Mouse (Mus musculus) intestine, postnatal 0 days (tissue): ENCODE data around the gene Zfp281. TPM values are rescaled to one million over a fixed set of nuclear protein-coding genes. Genes with fewer than 3 reads are reported as not detected.

Experiments
- ATAC-seq: fragments of 200-750 bp; cut with Nextera tagmentation; 2 replicates; pipeline ENCODE4 v1.8.0; 2017; ENCODE audit warnings: mild to moderate bottlenecking, moderate TSS enrichment, moderate library complexity
- H3K27ac ChIP-seq: fragments of 300-500 bp; sonication (generic); 2 replicates; pipeline ENCODE4 v1.5.1; 2014; ENCODE audit warnings: mild to moderate bottlenecking, low read depth, low read length, moderate library complexity
- H3K27me3 ChIP-seq: fragments of 300-500 bp; sonication (generic); replicated peaks from 2 replicates; pipeline ENCODE4 v1.6.1; 2014; ENCODE audit warnings: low read length, mixed read lengths; ENCODE audit not compliant: control insufficient read depth, insufficient read depth
- H3K36me3 ChIP-seq: fragments of 300-500 bp; sonication (generic); 2 replicates; pipeline ENCODE4 v1.6.1; 2014; ENCODE audit warnings: mild to moderate bottlenecking, moderate library complexity; ENCODE audit not compliant: control insufficient read depth, insufficient read depth
- H3K4me1 ChIP-seq: fragments of 300-500 bp; sonication (generic); replicated peaks from 2 replicates; pipeline ENCODE4 v1.6.1; 2014; ENCODE audit warnings: antibody characterized with exemption, low read length, mixed read lengths; ENCODE audit not compliant: control insufficient read depth, insufficient read depth
- H3K4me2 ChIP-seq: fragments of 300-500 bp; sonication (generic); replicated peaks from 2 replicates; pipeline ENCODE4 v1.6.1; 2014; ENCODE audit warnings: low read depth, mild to moderate bottlenecking, moderate library complexity
- H3K4me3 ChIP-seq: fragments of 300-500 bp; sonication (generic); 2 replicates; pipeline ENCODE4 v1.5.1; 2014; ENCODE audit warnings: low read depth, low read length
- H3K9ac ChIP-seq: fragments of 300-500 bp; sonication (generic); 2 replicates; pipeline ENCODE4 v1.6.1; 2014; ENCODE audit warnings: mild to moderate bottlenecking, low read depth, low read length
- H3K9me3 ChIP-seq: fragments of 300-500 bp; sonication (generic); 2 replicates; pipeline ENCODE4 v1.6.1; 2016; ENCODE audit warnings: mixed run types; ENCODE audit not compliant: control insufficient read depth
- CTCF ChIP-seq: sonication (generic); IDR thresholded peaks from 2 replicates; pipeline ENCODE4 v1.5.1; 2016; ENCODE audit warnings: low read depth, mild to moderate bottlenecking, control low read depth, antibody characterized with exemption, moderate library complexity
- WGBS: fragments of 180-500 bp; shearing (Covaris S2); extraction: QIAGEN DNeasy Blood & Tissue Kit; methylation state at CpG from one replicate; pipeline ENCODE4 v1.1.7; 2014; 5-methylcytosine and 5-hydroxymethylcytosine counted together
- polyA plus RNA-seq: library from polyadenylated mRNA; unstranded; fragments of >200 nt; fragmentation: Nextera tagmentation; extraction: Ambion mirVana; gene quantifications from 2 replicates; pipeline ENCODE4 v1.2.1, GENCODE M21; 2015

Zfp281 gene
- 6.8 and 7.2 TPM in 2 replicates for polyA plus RNA-seq

DNA sequence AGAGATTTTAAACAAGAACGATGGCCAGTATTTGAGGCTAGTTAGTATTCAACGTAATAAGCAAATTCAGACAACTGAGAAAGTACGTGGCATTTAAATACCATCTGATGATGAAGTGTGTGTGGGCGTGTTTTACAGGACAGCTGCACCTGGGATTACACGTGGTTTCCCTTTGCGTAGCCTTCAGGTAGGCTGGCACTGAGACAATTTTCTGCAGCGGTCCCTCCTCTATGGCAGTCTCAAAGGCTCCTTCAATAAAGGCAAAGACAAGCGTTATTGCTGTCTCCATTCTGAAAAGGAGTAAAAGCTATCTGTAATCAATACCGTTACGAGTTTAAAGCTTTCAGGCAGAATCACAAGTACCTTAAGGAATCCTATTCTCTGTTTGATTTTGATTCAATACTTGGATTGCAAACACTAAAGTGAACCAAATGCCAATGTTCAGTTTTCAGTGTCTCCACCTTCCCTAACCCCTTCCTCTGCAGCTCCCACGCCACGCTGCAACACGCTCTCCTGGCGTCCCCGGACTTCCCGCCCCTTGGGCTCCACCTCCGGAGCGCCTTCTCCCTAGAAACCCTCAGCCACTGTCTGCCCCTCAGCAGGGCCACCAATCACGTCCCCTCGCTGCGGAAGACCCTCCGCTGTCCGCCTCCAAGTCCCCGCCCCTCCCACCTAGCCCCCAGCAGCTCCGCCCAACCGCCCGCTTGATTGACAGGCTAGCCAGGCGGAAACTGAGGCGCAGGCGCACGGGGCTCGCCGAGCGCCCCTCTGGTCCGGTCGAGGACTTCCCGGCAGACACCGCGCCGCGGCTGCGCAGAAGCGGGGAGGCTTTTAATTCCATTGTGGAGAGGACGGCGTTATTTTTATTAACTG, at the start of gene Zfp281:
TSS of gene Zfp281 (plus strand) at position 756 of the 873 bp plus-strand sequence.
- TF ChIP-seq CTCF: no peak; the same call in 1 of the 2 replicates
- under 1% methylated on average over 45 of the region's 45 CpGs for WGBS
- Histone ChIP-seq H3K27ac (peak within 1 kb of the TSS; percentile 87), H3K4me3 (peak within 1 kb of the TSS; percentile 91), H3K9ac (peak within 1 kb of the TSS; percentile 95), H3K4me1 (0 out of 2 replicates have a peak, but pooled peaks cover 9% of the 10 kb centered on the region), H3K4me2 (peak within 1 kb of the TSS; percentile 90), H3K27me3 (no peaks in the 10 kb centered on the region), H3K36me3 (no peaks in the 10 kb centered on the region), H3K9me3 (no peaks in the 10 kb centered on the region)
- peak; percentile 95 for ATAC-seq

DNA sequence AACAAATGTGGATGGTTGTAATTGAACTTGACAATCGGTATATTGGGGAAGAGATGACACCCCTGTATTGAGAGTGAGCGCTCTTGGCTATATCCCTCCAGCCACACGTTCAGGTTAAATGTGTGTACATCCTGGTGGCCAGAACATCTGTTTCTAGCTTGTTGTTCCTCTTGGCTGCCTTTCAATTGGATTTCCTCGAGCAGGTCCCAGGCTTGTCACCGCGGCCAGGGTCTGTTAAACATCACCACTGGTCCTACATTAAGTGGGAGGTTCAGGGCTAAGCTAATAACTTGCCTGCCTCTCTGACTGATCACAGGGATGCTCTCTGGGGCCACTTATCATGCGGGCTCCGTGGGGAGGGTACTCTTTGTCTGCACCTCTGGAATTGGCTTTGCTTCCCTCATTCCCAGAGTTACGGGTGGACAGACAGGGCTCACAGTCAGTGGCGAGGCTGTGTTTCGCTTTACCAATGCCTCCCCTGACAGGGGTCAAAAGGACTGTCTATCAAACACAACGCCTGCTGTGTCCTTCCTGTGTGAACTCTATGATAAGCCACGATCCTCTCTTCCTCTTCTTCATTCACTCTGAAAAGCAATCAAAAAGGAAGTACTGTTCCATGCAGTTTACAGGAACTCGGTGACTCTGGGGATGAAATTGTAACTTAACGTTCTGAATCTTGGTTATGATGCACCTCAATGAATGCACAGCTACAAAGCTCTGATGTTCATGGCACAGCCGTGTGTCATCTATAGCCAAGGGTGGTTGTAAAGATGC, 46.6 kb upstream of the Zfp281 start:
- Histone ChIP-seq H3K4me1 (no peaks in the 10 kb centered on the region), H3K4me2 (no peak overlapping the region), H3K4me3 (no peak overlapping the region), H3K9me3 (no peaks in the 10 kb centered on the region), H3K27me3 (no peaks in the 10 kb centered on the region), H3K27ac (no peak overlapping the region), H3K9ac (no peak overlapping the region), H3K36me3 (no peaks in the 10 kb centered on the region)
- no peak for ATAC-seq
- 52% methylated on average over 16 of the region's 16 CpGs for WGBS
- no peak for TF ChIP-seq CTCF

DNA sequence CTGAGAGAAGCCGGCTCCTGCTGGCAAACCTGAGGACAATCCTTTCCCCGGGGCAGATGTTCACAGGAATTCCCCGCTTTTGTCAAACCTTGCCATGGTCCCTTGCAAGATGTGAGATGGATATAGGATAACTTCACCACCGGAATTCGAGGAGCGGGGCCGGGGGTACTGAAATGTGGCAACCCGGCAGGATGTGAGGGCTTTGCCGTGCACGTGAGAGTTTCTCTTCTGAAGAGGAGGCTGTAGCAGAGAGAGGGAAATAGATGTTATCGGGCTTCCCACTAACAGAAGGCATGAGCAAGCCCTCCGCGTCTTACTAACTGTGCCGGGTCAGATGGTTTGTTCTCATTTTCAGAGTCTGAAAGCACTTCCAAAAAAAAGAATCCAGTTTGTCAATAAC, 45.3 kb upstream of the Zfp281 start:
- no peaks in the 10 kb centered on the region for H3K4me1 ChIP-seq
- no peaks in the 10 kb centered on the region for H3K27me3 ChIP-seq
- no peak overlapping the region for H3K9ac ChIP-seq
- H3K4me3 ChIP-seq: no peak overlapping the region
- 88% methylated on average over 14 of the region's 14 CpGs for WGBS
- no peaks in the 10 kb centered on the region for H3K9me3 ChIP-seq
- H3K27ac ChIP-seq: no peak overlapping the region
- no peaks in the 10 kb centered on the region for H3K36me3 ChIP-seq
- H3K4me2 ChIP-seq: no peak overlapping the region
- ATAC-seq: no peak
- TF ChIP-seq CTCF: no peak

DNA sequence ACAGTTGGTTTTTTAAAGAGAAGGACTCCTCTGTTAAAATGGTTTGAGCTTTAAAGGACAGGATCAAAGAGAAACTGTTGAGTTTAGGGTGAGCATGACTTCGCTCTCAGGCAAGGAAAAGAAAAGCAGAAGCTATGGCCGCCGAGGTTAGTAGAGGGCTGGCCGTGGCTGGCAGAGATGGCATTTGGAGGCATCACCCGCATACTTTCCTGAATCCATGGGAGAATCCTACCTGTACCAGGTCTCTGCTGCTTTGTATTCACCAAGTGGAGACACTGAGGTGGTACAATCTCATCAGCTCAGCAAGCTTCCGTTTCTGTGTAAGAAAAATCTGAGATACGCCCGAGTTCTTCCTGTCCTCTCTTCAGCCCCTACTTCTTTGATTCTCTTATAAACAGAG, 44.4 kb upstream of the Zfp281 start:
- no peak for ATAC-seq
- no peak overlapping the region for H3K27ac ChIP-seq
- WGBS: 72% methylated on average over 8 of the region's 8 CpGs

DNA sequence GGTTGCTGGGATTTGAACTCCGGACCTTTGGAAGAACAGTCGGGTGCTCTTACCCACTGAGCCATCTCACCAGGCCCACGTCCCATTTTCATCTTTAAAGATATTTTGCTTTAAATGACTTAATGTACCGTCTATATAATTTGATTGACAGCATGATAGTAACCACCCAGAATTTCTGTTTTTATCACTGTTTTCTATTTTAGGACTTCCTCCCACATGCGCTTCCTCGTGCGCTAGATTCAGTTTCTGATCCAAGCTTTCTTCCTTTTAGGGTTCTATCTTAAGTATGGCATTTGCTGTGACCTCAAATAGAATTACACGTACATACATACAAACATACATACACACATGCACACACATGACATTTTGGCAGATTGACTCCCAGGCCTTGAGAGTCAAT, 42.9 kb upstream of the Zfp281 start:
- H3K36me3 ChIP-seq: no peaks in the 10 kb centered on the region
- no peak overlapping the region for H3K4me3 ChIP-seq
- no peaks in the 10 kb centered on the region for H3K9me3 ChIP-seq
- no peak for TF ChIP-seq CTCF
- WGBS: 83% methylated on average over 8 of the region's 8 CpGs
- no peak overlapping the region for H3K9ac ChIP-seq
- no peaks in the 10 kb centered on the region for H3K4me1 ChIP-seq
- ATAC-seq: no peak
- no peak overlapping the region for H3K27ac ChIP-seq
- H3K4me2 ChIP-seq: no peak overlapping the region
- H3K27me3 ChIP-seq: no peaks in the 10 kb centered on the region

More for the DNA sequence above, 44.4 kb upstream of the Zfp281 start:
- no peaks in the 10 kb centered on the region for H3K9me3 ChIP-seq
- no peak overlapping the region for H3K9ac ChIP-seq
- H3K27me3 ChIP-seq: no peaks in the 10 kb centered on the region
- H3K4me2 ChIP-seq: no peak overlapping the region
- no peak for TF ChIP-seq CTCF
- no peaks in the 10 kb centered on the region for H3K36me3 ChIP-seq
- H3K4me1 ChIP-seq: no peaks in the 10 kb centered on the region
- H3K4me3 ChIP-seq: no peak overlapping the region

DNA sequence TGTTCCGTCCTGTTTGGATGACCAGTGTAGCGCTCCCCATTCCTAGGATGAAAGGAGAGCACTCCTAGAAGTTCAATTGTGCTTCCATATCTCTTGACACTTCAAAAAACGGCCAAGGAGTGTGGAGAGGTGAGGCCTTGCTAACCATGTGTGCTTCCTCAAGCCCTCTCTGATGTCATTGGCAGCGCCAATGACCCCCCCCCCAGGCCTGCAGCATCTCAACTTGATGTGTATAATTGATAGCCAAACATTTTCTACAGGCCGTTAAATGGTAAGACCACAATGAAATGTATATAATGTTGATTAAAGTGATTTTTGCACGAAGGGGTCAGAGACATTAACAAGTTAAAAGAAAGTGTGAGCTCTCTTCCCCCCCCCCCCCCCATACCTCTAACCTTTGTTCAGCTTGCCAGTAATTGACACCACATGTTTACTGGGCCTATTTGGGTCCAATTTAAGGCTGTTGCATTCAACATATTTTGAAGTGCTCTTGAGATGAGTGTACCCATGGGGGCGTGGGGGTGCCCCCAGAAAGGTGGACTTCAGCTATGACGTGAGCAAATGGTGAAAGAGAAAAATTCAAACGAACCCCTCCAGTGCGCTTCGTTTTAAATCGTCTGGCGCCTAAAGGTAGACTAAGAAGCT, 36.8 kb upstream of the Zfp281 start:
- no peaks in the 10 kb centered on the region for H3K27me3 ChIP-seq
- no peaks in the 10 kb centered on the region for H3K4me1 ChIP-seq
- no peak overlapping the region for H3K4me3 ChIP-seq
- ATAC-seq: no peak
- H3K36me3 ChIP-seq: no peaks in the 10 kb centered on the region
- no peak for TF ChIP-seq CTCF
- 72% methylated on average over 13 of the region's 13 CpGs for whole genome bisulfite sequencing
- no peak overlapping the region for H3K4me2 ChIP-seq
- H3K27ac ChIP-seq: no peak overlapping the region
- no peaks in the 10 kb centered on the region for H3K9me3 ChIP-seq
- no peak overlapping the region for H3K9ac ChIP-seq
